Mouse (Mus musculus) R1 (cell line): ENCODE data around the gene Sema5b.
A peak's percentile ranks its signal among the peaks of the same experiment; 100 is the strongest.

Experiments used
- DNase-seq: peaks from one replicate; pipeline ENCODE4 v3.0.0-alpha.2; 2018; ENCODE audit warnings: low read depth, low spot score

The Sema5b gene

GRCm38 (mm10) chr16:35704796-35705195 lies 163.9 kb downstream of the Sema5b start:
- peak; percentile 58 for DNase-seq

- DNase-seq = no peak
Measured at GRCm38 (mm10) chr16:35707004-35707403, 166.1 kb downstream of the Sema5b start.

GRCm38 (mm10) chr16:35711004-35711403 lies 170.1 kb downstream of the Sema5b start:
- DNase-seq = no peak

GRCm38 (mm10) chr16:35713606-35714005 lies 172.7 kb downstream of the Sema5b start:
- no peak for DNase-seq
